Mouse (Mus musculus) CD4-positive, CD25-positive, alpha-beta regulatory T cell, adult 2 months (primary cell): ENCODE measurements at regions not wholly inside any gene's neighbourhood (a gene's known extent, or its start where the extent isn't known, plus 50 kb on each side); places are given as distances from the start of the nearest gene placed in this dataset.

Experiments
- DNase-seq: peaks from one replicate; pipeline ENCODE4 v3.0.0-alpha.2; 2012; ENCODE audit warnings: low read depth, low spot score

GRCm38 (mm10) chr3:136611682-136612081 is 58.2 kb upstream of the Ppp3ca start:
- peak; percentile 82 for DNase-seq

DNA sequence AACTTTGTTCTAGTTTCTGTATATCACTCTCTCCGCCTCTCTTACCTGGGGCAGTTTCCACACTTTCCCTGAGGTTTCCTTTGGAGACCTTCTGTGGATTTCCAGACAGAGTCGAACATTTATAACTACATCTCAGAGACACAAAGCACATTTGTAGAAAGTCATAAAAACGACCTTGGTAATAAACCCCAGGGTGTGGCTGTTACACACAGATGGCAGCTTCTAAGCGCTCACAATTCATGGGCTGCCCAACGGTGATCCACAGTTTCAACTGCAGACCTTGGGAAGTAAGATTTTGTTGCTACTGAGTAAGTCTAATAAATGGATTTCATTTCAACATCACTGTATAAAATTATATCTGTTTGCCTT is 59.4 kb upstream of the Ppp3ca start:
- DNase-seq: no peak

DNA sequence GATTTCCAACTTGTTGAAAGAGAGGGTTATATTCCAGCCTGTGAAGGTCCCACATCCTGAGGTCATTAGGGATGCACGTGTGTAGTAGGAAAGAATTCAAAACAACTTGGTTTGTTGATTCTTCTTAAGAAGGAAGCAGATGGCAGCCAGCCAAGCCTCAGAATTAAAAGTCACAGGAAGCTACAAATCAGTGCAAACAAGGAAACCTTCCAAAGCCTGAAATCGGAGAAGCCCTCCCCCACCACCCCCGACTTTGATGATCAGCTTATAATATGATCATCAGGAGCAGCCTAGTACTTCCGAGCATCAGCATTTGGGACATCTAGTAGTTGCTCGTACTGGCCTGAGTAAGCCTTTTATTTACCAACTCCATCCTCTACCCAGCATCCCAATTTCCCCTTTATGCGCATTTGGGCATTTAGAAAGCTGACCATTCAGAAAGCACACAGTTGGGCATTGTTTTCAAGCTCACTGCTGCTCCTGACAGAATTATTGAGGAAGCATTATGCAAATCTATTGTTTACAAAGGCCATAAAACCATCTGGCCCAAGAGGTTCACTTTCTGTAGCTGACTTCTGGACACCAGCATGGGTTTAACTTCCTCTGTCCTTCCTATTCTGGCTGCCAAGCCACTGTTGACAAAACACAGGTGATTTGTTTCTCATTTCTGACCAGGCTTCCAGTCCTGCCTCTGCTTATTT is 59.9 kb upstream of the Ppp3ca start:
- peak; percentile 43 for DNase-seq

GRCm38 (mm10) chr3:136601706-136602105 is 68.2 kb upstream of the Ppp3ca start:
- DNase-seq: no peak

DNA sequence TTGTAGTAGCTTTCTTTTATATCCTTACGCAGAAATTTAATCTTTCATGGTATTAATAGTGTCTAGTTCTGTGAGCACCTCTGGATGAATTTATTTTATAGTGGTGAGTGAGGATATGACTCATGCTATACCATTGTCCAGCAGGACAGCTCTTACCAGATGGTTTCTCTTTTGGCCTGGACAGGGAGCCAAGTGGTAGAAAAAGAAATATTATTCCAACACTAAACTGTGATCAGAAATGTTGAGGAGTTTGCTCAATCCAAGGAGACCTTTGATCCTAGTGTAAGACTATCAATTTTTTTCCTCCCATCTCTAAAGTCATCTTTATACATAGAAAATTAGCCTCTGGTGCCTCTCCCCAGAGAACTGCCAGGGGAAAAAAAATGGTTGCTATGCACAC is 86.0 kb upstream of the Ppp3ca start:
- DNase-seq: no peak

DNA sequence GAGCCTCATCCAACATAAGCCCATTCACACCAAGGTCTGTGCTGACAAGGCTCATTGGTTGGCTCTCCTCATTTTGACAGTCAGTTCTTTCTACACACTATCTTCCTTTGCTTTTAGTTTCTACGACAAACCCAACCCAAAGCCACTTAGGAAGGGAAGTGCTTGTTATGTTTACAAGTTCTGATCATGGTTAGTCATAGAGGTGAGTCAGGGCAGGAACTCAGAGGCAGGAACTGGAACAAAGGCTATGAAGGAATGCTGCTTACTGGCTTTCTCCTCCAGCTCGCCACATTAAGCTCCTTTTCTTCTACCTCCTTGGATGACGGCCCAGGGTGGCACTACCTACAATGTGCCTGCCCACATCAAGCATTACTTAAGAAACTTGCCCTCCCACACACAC is 91.9 kb upstream of the Ppp3ca start:
- no peak for DNase-seq

- no peak for DNase-seq
Measured at GRCm38 (mm10) chr3:136570517-136570916, 99.4 kb upstream of the Ppp3ca start.

DNA sequence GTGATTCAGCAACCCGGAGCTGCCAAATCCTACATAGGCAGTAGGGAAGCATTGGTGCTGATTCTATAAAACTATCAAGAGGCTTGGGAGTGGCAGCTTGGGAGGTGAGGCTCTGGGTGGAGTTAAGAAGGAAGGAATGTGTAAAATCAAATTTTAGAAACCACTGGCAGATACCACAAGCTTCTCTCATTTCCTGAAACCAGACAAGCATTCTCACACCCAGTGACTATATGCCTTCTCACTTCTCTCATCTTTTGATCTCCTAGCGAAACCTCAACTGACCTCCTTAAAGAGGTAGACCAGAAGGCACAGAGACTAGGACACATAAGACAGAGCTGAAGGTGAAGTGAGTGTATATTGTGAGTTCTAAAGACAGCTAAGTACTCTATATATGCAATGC is 113.4 kb upstream of the Ppp3ca start:
- DNase-seq: no peak

GRCm38 (mm10) chr3:136549471-136549870 is 120.5 kb upstream of the Ppp3ca start:
- DNase-seq: no peak

DNA sequence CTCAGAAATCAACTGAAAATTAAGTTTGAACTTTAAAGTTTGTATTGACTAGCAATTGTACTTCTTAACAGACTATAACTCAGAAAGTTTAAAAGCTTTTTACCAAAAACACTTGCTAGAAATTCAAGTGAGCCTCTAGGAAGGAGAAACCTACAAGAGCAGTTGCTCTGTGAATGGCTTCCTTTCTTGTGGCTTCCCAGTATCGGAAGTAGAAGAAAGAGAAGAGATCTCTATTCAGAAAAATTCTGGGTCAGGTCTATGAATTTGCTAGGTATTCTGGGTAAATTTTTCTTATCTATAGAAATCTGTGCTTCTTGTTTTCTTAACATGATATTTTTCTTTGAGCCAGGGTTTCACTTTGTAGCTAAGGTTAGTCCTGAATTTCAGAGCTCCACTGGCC is 138.3 kb upstream of the Ppp3ca start:
- peak; percentile 34 for DNase-seq

DNA sequence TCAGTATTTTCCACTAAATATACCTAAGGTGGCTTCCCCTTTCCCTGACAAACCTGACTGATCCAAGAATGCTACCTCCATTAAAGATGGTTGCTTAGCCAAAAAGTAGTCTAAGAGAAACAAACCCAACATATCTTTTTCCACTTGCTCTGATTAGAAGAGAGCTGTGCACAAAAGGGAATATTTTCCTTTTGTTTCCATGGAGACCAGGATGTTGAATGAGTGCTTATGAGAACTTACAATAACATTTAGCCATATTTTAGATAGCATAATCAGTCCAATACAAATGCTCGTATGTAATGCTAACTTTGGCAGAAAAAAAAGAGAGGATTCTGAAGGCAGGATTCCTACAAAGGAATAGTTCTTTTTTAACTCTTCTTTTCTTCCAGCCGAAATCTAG is 161.3 kb upstream of the Ppp3ca start:
- no peak for DNase-seq

- no peak for DNase-seq
Measured at GRCm38 (mm10) chr3:136507070-136507469, 162.9 kb upstream of the Ppp3ca start.

DNA sequence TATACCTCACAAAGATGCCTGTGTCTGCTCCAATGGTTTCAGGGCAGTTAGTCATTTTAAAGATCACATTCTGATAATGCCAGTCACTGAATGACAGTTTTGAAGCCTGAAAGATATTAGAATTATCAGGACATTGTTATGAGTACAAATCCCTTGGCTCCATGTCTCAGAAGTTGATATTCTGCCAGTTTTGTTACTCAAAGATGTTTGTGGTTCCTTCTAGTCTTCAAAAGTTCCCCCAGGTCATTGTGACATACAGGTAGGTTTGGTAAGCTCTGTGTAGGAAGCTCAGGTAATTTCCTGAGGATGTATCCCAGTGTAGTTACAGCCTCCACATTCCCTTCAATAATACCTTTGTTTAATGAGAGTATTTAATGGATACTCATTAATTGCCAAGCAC is 169.0 kb upstream of the Bank1 start:
- no peak for DNase-seq

DNA sequence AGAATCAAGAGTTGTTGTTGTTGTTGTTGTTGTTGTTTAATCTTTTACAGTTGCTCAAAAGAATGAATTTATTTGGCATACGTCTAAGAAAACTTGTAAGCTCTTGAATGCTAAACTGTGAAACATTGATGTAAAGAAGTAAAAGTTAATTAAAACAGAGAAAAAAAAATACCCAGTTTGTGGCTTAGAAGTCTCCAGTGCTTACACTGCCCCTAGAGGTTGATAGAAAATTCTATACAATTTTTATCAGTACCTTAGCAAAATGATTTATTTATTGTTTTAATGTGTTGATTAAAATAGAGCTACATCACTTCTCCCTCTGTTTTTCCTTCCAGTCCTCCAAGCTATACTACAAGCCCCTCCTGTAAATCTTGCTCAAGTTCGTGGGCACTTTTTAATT is 165.8 kb upstream of the Bank1 start:
- DNase-seq: no peak

DNA sequence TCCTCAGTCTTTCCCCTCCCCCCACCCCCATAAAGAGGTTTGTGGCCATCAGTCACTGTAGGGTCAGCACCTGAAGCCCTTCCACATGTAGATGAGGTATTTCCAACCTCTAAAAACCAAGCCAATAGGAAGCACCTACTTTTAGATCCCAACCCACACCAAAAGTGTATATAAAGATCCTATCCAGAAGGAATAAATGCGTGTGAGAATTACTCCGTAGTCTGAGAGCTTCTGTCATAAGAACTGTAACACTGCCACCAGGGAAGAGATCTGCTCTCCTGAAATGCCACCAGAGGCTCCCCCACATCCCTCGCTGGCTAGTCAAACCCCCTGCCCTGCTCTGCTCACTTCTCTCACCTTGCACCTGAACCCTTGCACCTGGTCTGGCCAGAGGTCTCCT is 145.8 kb upstream of the Bank1 start:
- DNase-seq: no peak

- no peak for DNase-seq
Measured at GRCm38 (mm10) chr3:136462747-136463146, 136.9 kb upstream of the Bank1 start.

GRCm38 (mm10) chr3:136456471-136457117 is 130.7 kb upstream of the Bank1 start:
- DNase-seq: no peak

- no peak for DNase-seq
Measured at GRCm38 (mm10) chr3:136455651-136456470, 130.0 kb upstream of the Bank1 start.

DNA sequence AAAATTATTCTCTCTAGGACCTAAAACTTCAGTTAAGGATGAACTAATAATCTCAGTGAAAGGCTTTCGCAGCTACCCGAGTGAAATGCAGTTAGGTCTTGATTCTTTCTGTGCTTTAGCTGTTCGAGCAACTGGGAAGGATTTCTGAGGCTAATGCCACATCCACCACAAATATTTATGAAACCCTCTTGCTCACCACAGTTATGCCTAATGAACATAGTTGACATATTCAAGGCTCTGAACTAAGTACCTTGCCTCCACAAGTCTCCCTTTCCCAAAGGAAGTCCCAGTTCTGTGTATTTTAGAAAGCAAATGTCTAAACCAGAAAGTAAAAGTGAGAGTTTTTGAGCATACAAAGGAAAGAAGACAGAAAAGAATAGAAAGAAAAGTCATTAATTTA is 129.1 kb upstream of the Bank1 start:
- DNase-seq: no peak

- no peak for DNase-seq
Measured at GRCm38 (mm10) chr3:136450986-136451774, 125.3 kb upstream of the Bank1 start.

DNA sequence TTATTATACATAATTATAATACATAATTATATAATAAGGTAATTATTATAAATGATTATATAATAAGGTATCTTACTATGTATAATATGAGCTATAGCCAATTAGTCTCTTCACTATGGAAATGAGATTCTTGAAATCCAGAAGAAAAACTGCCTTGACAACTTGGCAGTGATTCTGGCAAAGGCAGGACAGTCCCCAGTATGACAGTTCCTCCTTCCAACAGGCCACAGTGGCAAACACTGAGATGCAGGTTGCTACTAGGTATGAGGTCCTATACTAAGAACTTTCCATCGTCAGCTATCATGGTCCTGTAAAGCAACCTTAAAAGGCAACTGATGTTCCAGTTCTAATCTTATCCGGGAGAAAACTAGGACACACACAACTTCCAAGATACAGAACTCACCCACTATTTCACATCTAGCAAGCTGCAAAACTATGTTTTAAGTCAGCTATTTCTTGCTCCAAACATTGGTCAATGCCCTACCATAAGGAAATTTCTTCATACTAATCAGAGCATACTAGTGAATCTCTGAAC is 124.6 kb upstream of the Bank1 start:
- DNase-seq: no peak

DNA sequence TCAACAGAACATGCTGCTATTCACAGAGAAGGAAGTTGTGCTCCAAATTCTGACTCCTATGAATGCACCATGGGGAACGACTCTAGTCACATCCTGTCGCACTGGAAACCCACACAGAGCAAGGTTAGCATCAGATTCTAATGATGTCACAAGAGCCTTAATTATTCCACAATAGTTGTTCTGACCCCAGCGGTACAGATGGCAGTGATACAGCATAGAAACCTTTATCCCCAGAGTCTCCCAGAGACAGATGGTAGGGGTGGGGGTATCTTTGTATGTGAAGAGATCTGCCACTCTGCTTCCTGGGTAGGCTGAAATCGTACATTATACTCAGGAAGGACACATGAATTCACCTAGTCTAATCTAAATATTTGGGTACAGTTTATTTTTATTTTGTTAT is 123.5 kb upstream of the Bank1 start:
- no peak for DNase-seq
